Mouse (Mus musculus) heart, postnatal 0 days (tissue): ENCODE data around the gene Usp39.

ENCODE experiments used
- CTCF ChIP-seq: IDR thresholded peaks from 2 replicates; pipeline ENCODE4 v1.5.1; 2016; ENCODE audit warnings: antibody characterized with exemption, control low read depth, low read depth
- EP300 ChIP-seq: IDR thresholded peaks from 2 replicates; pipeline ENCODE4 v1.6.1; 2016; ENCODE audit warnings: antibody characterized with exemption, low read depth

DNA sequence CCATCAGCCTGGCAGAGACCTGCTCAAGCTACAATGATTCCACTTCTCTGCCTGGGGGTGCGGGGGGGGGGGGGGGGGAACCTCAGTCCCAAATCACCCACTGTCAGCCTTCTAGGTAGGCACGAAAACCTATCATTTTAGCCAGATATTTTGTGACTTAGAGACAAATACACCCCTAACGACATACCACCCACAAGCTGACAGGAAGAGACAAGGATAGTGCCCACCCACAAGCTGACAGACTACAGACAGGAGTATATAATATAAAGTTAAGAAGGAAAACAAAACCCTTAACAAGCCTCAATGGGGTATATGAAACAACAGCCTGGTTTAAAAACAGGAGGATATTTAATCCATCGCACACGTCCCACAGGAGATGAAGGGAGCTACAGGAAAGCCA lies 26.5 kb downstream of the Usp39 start:
- TF ChIP-seq CTCF = no peak
- no peak for TF ChIP-seq EP300
